11 mouse cellular contexts compared by ENCODE assay signal in genomic region chr13:11926720-11927500, GRCm38 (mm10).
DNase-seq lines count a peak whose midpoint lies in the region; ATAC-seq and TF ChIP-seq lines count a peak whose summit lies in the region.
"Had no signal": no experiment of that assay in that cellular context is flagged by ENCODE, and none has a peak within 500 bp of the region (broad histone marks: within the 10 kb centered on the region; RNA-seq: fewer than 3 reads in every experiment).

No protein-coding gene starts in this region.

- no peak overlapping the region for H3K9ac ChIP-seq in heart, adult 2 months (ENCODE audit: low read depth, low read length)
- no peak overlapping the region for H3K9ac ChIP-seq in midbrain, embryonic 13.5 days (replicated peaks)
- H3K9ac ChIP-seq in heart, embryonic 16.5 days (ENCODE audit: low read length): no peak overlapping the region
- H3K9ac ChIP-seq: liver, embryonic 14.5 days had no signal

- H3K4me2 ChIP-seq in midbrain, embryonic 13.5 days (replicated peaks): no peak overlapping the region
- no peak overlapping the region for H3K4me2 ChIP-seq in heart, embryonic 16.5 days (ENCODE audit: low read depth, low read length)

- H3K4me3 ChIP-seq in heart, adult 2 months: no peak overlapping the region
- no peak overlapping the region for H3K4me3 ChIP-seq in midbrain, embryonic 13.5 days (replicated peaks)
- no peak overlapping the region for H3K4me3 ChIP-seq in midbrain, embryonic 10.5 days
- H3K4me3 ChIP-seq in heart, embryonic 16.5 days (ENCODE audit: low read length): no peak overlapping the region

- intact Hi-C loops in heart, adult 2 months (cut with DNase I): no loop called here
- intact Hi-C loops in heart, postnatal 25 days (cut with DNase I): no loop called here

- no peaks in the 10 kb centered on the region for H3K9me3 ChIP-seq in midbrain, embryonic 13.5 days
- no peaks in the 10 kb centered on the region for H3K9me3 ChIP-seq in midbrain, embryonic 10.5 days (replicated peaks)
- no peaks in the 10 kb centered on the region for H3K9me3 ChIP-seq in heart, embryonic 16.5 days (replicated peaks; ENCODE audit: control insufficient read depth, low read length)

- H3K79me2 ChIP-seq in heart, adult 2 months (replicated peaks; ENCODE audit: control insufficient read depth, insufficient read depth, low read length): no peaks in the 10 kb centered on the region; the same call in 1 of the 2 replicates

- peak overlapping the region; percentile 3 for H3K27ac ChIP-seq in heart, adult 2 months
- H3K27ac ChIP-seq in midbrain, embryonic 13.5 days: no peak overlapping the region
- H3K27ac ChIP-seq in midbrain, embryonic 10.5 days (replicated peaks): no peak overlapping the region
- peak overlapping the region; percentile 11; the same call in 1 of the 2 replicates for H3K27ac ChIP-seq in heart, embryonic 16.5 days (ENCODE audit: low read length)
- H3K27ac ChIP-seq: liver, embryonic 14.5 days had no signal

- no peak for TF ChIP-seq CTCF in heart, adult 2 months (IDR thresholded peaks at IDR 0.05)

- 0 out of 2 replicates have a peak, but pooled peaks have one; percentile 30 for ATAC-seq in midbrain, embryonic 13.5 days
- ATAC-seq in heart, embryonic 16.5 days (replicated peaks; ENCODE audit: extremely low read depth, insufficient read depth, low FRiP score): no peak

- no peak for TF ChIP-seq POLR2A in heart, adult 2 months (IDR thresholded peaks at IDR 0.05; ENCODE audit: insufficient read depth, low read depth, low read length)

- 27% methylated on average over 11 of the region's 11 CpGs for WGBS in heart, adult 2 months
- 73% methylated on average over 11 of the region's 11 CpGs for WGBS in midbrain, embryonic 13.5 days
- 82% methylated on average over 11 of the region's 11 CpGs for WGBS in midbrain, embryonic 10.5 days
- WGBS in heart, embryonic 16.5 days: 47% methylated on average over 11 of the region's 11 CpGs

- H3K4me1 ChIP-seq in heart, adult 2 months (ENCODE audit: control insufficient read depth, insufficient read depth, low read length): peaks cover 6% of the 10 kb centered on the region; the same call in 1 of the 2 replicates
- H3K4me1 ChIP-seq in midbrain, embryonic 13.5 days (replicated peaks): peaks cover 7% of the 10 kb centered on the region; the same call in 1 of the 2 replicates
- no peaks in the 10 kb centered on the region for H3K4me1 ChIP-seq in midbrain, embryonic 10.5 days
- peaks cover 19% of the 10 kb centered on the region for H3K4me1 ChIP-seq in heart, embryonic 16.5 days (ENCODE audit: control insufficient read depth, insufficient read depth, low read length)

- no peaks in the 10 kb centered on the region for H3K27me3 ChIP-seq in heart, adult 2 months (ENCODE audit: control insufficient read depth, insufficient read depth, low read length)
- H3K27me3 ChIP-seq in midbrain, embryonic 13.5 days: no peaks in the 10 kb centered on the region
- H3K27me3 ChIP-seq in midbrain, embryonic 10.5 days (ENCODE audit: low read depth, poor library complexity, severe bottlenecking): no peaks in the 10 kb centered on the region
- no peaks in the 10 kb centered on the region for H3K27me3 ChIP-seq in heart, embryonic 16.5 days (ENCODE audit: control insufficient read depth, insufficient read depth, low read length)
- H3K27me3 ChIP-seq: CH12.LX had no signal

- DNase-seq in heart, adult 2 months: peak in 1 of 2 experiments; percentile 35
- no peak for DNase-seq in heart, postnatal 25 days (ENCODE audit: low spot score)
- DNase-seq in midbrain, embryonic 10.5 days (ENCODE audit: low spot score): no peak
- no peak for DNase-seq in urinary bladder, postnatal 25 days (ENCODE audit: low spot score)
- DNase-seq in spleen, adult 18-20 months: no peak
- DNase-seq in embryo, embryonic 9.5 days (ENCODE audit: extremely low spot score): no peak
- DNase-seq: right cerebral cortex, adult 18-20 months had no signal

- TF ChIP-seq EP300 in heart, adult 2 months (IDR thresholded peaks at IDR 0.05; ENCODE audit: insufficient read depth, low read depth, low read length): no peak

- peaks cover 23% of the 10 kb centered on the region for H3K36me3 ChIP-seq in heart, adult 2 months (ENCODE audit: control insufficient read depth, insufficient read depth, low read length)
- H3K36me3 ChIP-seq in midbrain, embryonic 13.5 days: no peaks in the 10 kb centered on the region
- no peaks in the 10 kb centered on the region for H3K36me3 ChIP-seq in midbrain, embryonic 10.5 days
- no peaks in the 10 kb centered on the region for H3K36me3 ChIP-seq in heart, embryonic 16.5 days (ENCODE audit: control insufficient read depth, insufficient read depth)

Comparison
In these comparisons a context has a peak if more than half of its experiments do, and no peak if none do; other contexts are left out.
1. H3K27ac ChIP-seq: peak in heart, adult 2 months (single experiment) and heart, embryonic 16.5 days (single experiment); none in midbrain, embryonic 13.5 days (single experiment) and midbrain, embryonic 10.5 days (single experiment).